10 mouse cellular contexts compared by ENCODE assay signal in the genomic region with DNA sequence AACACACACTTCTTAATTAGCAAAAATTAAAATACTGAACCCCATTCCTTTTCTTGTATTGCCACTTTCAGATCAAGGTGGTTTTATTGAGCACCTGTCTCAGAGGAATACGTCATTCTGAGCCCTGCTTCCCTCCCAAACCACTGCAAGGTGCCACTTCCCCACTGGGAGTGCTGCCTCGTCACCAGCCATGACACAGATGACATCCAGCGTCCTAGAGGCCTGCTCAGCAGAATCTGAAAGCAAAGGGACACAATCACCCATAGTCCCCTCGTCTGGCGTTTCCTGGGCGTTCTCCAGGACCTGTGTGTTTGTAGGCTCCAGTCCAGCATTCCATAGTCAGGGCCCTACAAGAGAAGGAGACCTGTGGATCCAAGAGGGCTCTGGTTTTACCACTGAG. TPM values are rescaled to one million over a fixed set of nuclear protein-coding genes. Genes with fewer than 3 reads are reported as not detected.
DNase-seq lines count a peak whose midpoint lies in the region; ATAC-seq and TF ChIP-seq lines count a peak whose summit lies in the region.
"Had no signal": no experiment of that assay in that cellular context is flagged by ENCODE, and none has a peak within 500 bp of the region (broad histone marks: within the 10 kb centered on the region; RNA-seq: fewer than 3 reads in every experiment).

No protein-coding gene starts in this region.

- H3K79me2 ChIP-seq in liver, adult 2 months (ENCODE audit: control insufficient read depth, insufficient read depth, low read length) = no peaks in the 10 kb centered on the region

- TF ChIP-seq POLR2A in liver, adult 2 months (IDR thresholded peaks at IDR 0.05; ENCODE audit: extremely low read depth, insufficient read depth, low read length) = no peak

- H3K4me2 ChIP-seq in embryonic facial prominence, embryonic 13.5 days = no peak overlapping the region
- H3K4me2 ChIP-seq in liver, embryonic 12.5 days = no peak overlapping the region
- no peak overlapping the region for H3K4me2 ChIP-seq in heart, embryonic 12.5 days
- H3K4me2 ChIP-seq: lung, embryonic 15.5 days had no signal

- H3K4me3 ChIP-seq in embryonic facial prominence, embryonic 13.5 days = no peak overlapping the region
- H3K4me3 ChIP-seq in embryonic facial prominence, embryonic 10.5 days = no peak overlapping the region
- H3K4me3 ChIP-seq in liver, adult 2 months (ENCODE audit: insufficient read depth, low read depth, low read length) = no peak overlapping the region
- H3K4me3 ChIP-seq in liver, embryonic 12.5 days = no peak overlapping the region
- H3K4me3 ChIP-seq in heart, embryonic 12.5 days = no peak overlapping the region
- H3K4me3 ChIP-seq: lung, embryonic 15.5 days had no signal

- no peak overlapping the region for H3K9ac ChIP-seq in embryonic facial prominence, embryonic 13.5 days
- H3K9ac ChIP-seq in liver, adult 2 months (ENCODE audit: low read depth, low read length) = no peak overlapping the region
- no peak overlapping the region for H3K9ac ChIP-seq in liver, embryonic 12.5 days
- H3K9ac ChIP-seq in heart, embryonic 12.5 days = no peak overlapping the region
- H3K9ac ChIP-seq: lung, embryonic 15.5 days had no signal

- TF ChIP-seq CTCF in liver, adult 2 months (IDR thresholded peaks at IDR 0.05; ENCODE audit: low read depth, low read length) = peak; percentile 37

- no peaks in the 10 kb centered on the region for H3K36me3 ChIP-seq in embryonic facial prominence, embryonic 13.5 days
- no peaks in the 10 kb centered on the region for H3K36me3 ChIP-seq in embryonic facial prominence, embryonic 10.5 days (replicated peaks)
- no peaks in the 10 kb centered on the region for H3K36me3 ChIP-seq in liver, adult 2 months (ENCODE audit: control insufficient read depth, insufficient read depth, low read length)
- H3K36me3 ChIP-seq in liver, embryonic 12.5 days = no peaks in the 10 kb centered on the region
- no peaks in the 10 kb centered on the region for H3K36me3 ChIP-seq in heart, embryonic 12.5 days
- H3K36me3 ChIP-seq: lung, embryonic 15.5 days had no signal

- WGBS in embryonic facial prominence, embryonic 13.5 days = 40% methylated on average over 6 of the region's 6 CpGs
- 46% methylated on average over 6 of the region's 6 CpGs for WGBS in embryonic facial prominence, embryonic 10.5 days
- WGBS in liver, adult 2 months = 18% methylated on average over 6 of the region's 6 CpGs
- WGBS in liver, embryonic 12.5 days (ENCODE audit: insufficient replicate concordance) = 39% methylated on average over 6 of the region's 6 CpGs
- WGBS in heart, embryonic 12.5 days = 28% methylated on average over 6 of the region's 6 CpGs

- ATAC-seq in embryonic facial prominence, embryonic 13.5 days (ENCODE audit: insufficient number of reproducible peaks, insufficient read depth, low FRiP score, low TSS enrichment, low read depth) = no peak
- no peak for ATAC-seq in liver, embryonic 12.5 days
- no peak for ATAC-seq in heart, embryonic 12.5 days (ENCODE audit: insufficient number of reproducible peaks, low FRiP score)
- ATAC-seq: intestine, embryonic 16.5 days had no signal

- peaks cover 6% of the 10 kb centered on the region for H3K4me1 ChIP-seq in embryonic facial prominence, embryonic 13.5 days
- 0 out of 2 replicates have a peak, but pooled peaks cover 5% of the 10 kb centered on the region for H3K4me1 ChIP-seq in embryonic facial prominence, embryonic 10.5 days
- peaks cover 8% of the 10 kb centered on the region; the same call in 1 of the 2 replicates for H3K4me1 ChIP-seq in liver, adult 2 months (ENCODE audit: control insufficient read depth, insufficient read depth, low read length)
- H3K4me1 ChIP-seq in liver, embryonic 12.5 days = peaks cover 6% of the 10 kb centered on the region
- peaks cover 13% of the 10 kb centered on the region for H3K4me1 ChIP-seq in heart, embryonic 12.5 days (replicated peaks)

- no peaks in the 10 kb centered on the region for H3K9me3 ChIP-seq in embryonic facial prominence, embryonic 13.5 days
- no peaks in the 10 kb centered on the region for H3K9me3 ChIP-seq in embryonic facial prominence, embryonic 10.5 days
- no peaks in the 10 kb centered on the region for H3K9me3 ChIP-seq in liver, embryonic 12.5 days (replicated peaks)
- no peaks in the 10 kb centered on the region for H3K9me3 ChIP-seq in heart, embryonic 12.5 days (replicated peaks)
- H3K9me3 ChIP-seq: lung, embryonic 15.5 days had no signal

- H3K27me3 ChIP-seq in embryonic facial prominence, embryonic 13.5 days = no peaks in the 10 kb centered on the region
- H3K27me3 ChIP-seq in embryonic facial prominence, embryonic 10.5 days (replicated peaks; ENCODE audit: low read depth, poor library complexity, severe bottlenecking) = peaks cover 3% of the 10 kb centered on the region; the same call in 1 of the 2 replicates
- H3K27me3 ChIP-seq in liver, adult 2 months (ENCODE audit: control insufficient read depth, insufficient read depth, low read length) = no peaks in the 10 kb centered on the region
- H3K27me3 ChIP-seq in liver, embryonic 12.5 days (replicated peaks) = peaks cover 14% of the 10 kb centered on the region
- H3K27me3 ChIP-seq in heart, embryonic 12.5 days (replicated peaks) = 0 out of 2 replicates have a peak, but pooled peaks cover 3% of the 10 kb centered on the region

- DNase-seq in embryonic facial prominence, embryonic 10.5 days (ENCODE audit: low spot score) = no peak
- DNase-seq in liver, adult 2 months (ENCODE audit: extremely low read depth, low read depth, low spot score) = peak; percentile 41
- DNase-seq in lung, postnatal 10 days = peak; percentile 30
- DNase-seq in neural tube, embryonic 10.5 days (ENCODE audit: extremely low spot score, low spot score) = no peak
- DNase-seq in urinary bladder, postnatal 14 days (ENCODE audit: low spot score) = no peak

- H3K27ac ChIP-seq in embryonic facial prominence, embryonic 13.5 days = peak overlapping the region; percentile 28
- no peak overlapping the region for H3K27ac ChIP-seq in embryonic facial prominence, embryonic 10.5 days (replicated peaks)
- no peak overlapping the region for H3K27ac ChIP-seq in liver, adult 2 months (replicated peaks; ENCODE audit: insufficient read depth, low read depth, low read length)
- H3K27ac ChIP-seq in liver, embryonic 12.5 days = no peak overlapping the region
- 0 out of 2 replicates have a peak overlapping the region, but pooled peaks have one; percentile 8 for H3K27ac ChIP-seq in heart, embryonic 12.5 days (ENCODE audit: poor library complexity, severe bottlenecking)
- H3K27ac ChIP-seq: lung, embryonic 15.5 days had no signal

RNA-seq across cellular contexts. Expression of gene 9230112D13Rik, which starts 8.5 kb away (rescaled TPM):
- polyA plus RNA-seq in embryonic facial prominence, embryonic 13.5 days (2015; fragmentation: Nextera tagmentation; extraction: Ambion mirVana) = not detected in 2 replicates
- polyA plus RNA-seq in embryonic facial prominence, embryonic 10.5 days (2016; fragmentation: Nextera tagmentation; extraction: Ambion mirVana) = not detected in 2 replicates
- not detected in 2 replicates for total RNA-seq in liver, adult 2 months (2014; rRNA removed)
- polyA plus RNA-seq in liver, adult 2 months (2012; rRNA removed) = not detected in 2 replicates
- not detected in 2 replicates for polyA plus RNA-seq in liver, embryonic 12.5 days (2016; fragmentation: Nextera tagmentation; extraction: Ambion mirVana)
- polyA plus RNA-seq in heart, embryonic 12.5 days (2016; fragmentation: Nextera tagmentation; extraction: Ambion mirVana) = not detected in 2 replicates
- polyA plus RNA-seq: intestine, embryonic 16.5 days; lung, embryonic 15.5 days had no signal

RNA-seq across cellular contexts. Expression of gene Bmpr1a, which starts 11.0 kb away (rescaled TPM):
- 58.1 and 64.9 TPM in 2 replicates for polyA plus RNA-seq in embryonic facial prominence, embryonic 13.5 days (2015; fragmentation: Nextera tagmentation; extraction: Ambion mirVana)
- 50.7 and 52.8 TPM in 2 replicates for polyA plus RNA-seq in embryonic facial prominence, embryonic 10.5 days (2016; fragmentation: Nextera tagmentation; extraction: Ambion mirVana)
- 20.4 and 23.7 TPM in 2 replicates for total RNA-seq in liver, adult 2 months (2014; rRNA removed)
- polyA plus RNA-seq in liver, adult 2 months (2012; rRNA removed) = 4.2 and 4.5 TPM in 2 replicates
- 8.6 and 8.8 TPM in 2 replicates for polyA plus RNA-seq in liver, embryonic 12.5 days (2016; fragmentation: Nextera tagmentation; extraction: Ambion mirVana)
- polyA plus RNA-seq in heart, embryonic 12.5 days (2016; fragmentation: Nextera tagmentation; extraction: Ambion mirVana) = 53.9 and 58.0 TPM in 2 replicates

Comparison
In these comparisons a context has a peak if more than half of its experiments do, and no peak if none do; other contexts are left out.
1. H3K27ac ChIP-seq: peak in embryonic facial prominence, embryonic 13.5 days (single experiment) and heart, embryonic 12.5 days (single experiment); none in embryonic facial prominence, embryonic 10.5 days (single experiment), liver, adult 2 months (single experiment) and liver, embryonic 12.5 days (single experiment).
2. DNase-seq: peak in liver, adult 2 months (single experiment) and lung, postnatal 10 days (single experiment); none in embryonic facial prominence, embryonic 10.5 days (single experiment), neural tube, embryonic 10.5 days (single experiment) and urinary bladder, postnatal 14 days (single experiment).